Mouse (Mus musculus) heart, adult 9 months (tissue): Measurements from ENCODE around the gene Rtn4.

Experiments used
- DNase-seq, 2 experiments: peaks; one replicate each; pipeline ENCODE4 v3.0.0; 2022; ENCODE audit warnings: low spot score in 2 of 2

Rtn4 gene

GRCm38 (mm10) chr11:29762768-29763167, 70.0 kb downstream of the Rtn4 start:
- DNase-seq: no peak

DNA sequence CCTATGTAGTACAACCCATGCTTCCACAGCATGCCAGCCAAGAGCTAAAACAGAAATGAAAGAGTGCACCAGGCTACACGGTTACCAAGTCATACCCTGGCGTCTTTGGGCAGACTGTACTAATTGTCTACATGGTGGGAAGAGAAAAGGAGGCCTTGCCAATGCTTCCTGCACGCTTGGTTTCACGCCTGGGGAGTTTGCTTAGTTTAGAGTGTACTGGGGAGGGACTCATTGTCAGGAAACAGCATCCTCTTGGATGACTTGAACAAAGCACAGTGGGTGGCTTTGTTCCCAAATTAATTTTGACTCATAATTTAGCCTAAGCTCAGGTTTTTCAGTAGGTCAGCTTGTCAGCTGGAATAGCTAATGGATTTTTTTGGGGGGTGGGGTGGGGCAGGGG, 72.3 kb downstream of the Rtn4 start:
- no peak for DNase-seq

- DNase-seq: no peak
Observed at GRCm38 (mm10) chr11:29766313-29766982, 73.7 kb downstream of the Rtn4 start.

DNA sequence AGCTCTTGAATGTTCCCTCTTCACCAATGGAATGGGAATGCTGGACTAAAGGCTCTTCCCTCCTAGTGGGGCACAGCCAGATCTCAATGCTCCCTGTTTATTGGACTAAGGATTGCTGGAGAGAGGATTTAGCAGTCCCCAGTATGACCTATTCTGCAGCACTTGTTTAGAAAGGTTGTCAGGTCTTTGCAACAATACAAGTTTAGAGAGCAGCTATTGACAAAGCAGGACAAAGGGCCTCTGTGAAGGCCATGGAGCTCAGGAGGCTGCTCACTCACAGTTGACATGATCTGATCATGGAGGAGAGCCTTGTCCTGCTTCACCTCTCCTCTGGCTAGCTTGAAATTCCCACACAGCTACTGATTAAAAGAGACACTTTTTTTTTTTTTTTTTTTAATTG, 75.8 kb downstream of the Rtn4 start:
- no peak for DNase-seq

- no peak for DNase-seq
Observed at GRCm38 (mm10) chr11:29770666-29771400, 78.1 kb downstream of the Rtn4 start.

DNA sequence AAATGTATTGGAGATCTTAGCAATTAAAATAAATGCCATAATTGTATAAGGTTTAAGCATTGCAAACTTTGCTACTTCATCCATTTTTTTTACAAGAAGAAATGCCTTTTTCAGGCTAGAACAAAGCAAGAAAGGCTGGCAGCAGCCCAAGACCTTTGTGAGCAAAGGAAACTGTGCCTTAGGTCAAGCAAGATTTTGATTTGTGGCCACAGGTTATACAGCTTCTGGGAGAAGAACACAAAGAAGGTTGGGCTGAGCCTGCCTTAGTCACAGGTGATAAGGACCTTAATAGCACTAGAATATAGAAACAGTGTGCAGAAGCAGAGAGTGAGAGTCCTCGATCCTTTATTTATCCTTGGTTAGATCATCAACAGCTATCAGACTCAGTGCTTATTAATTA, 79.5 kb downstream of the Rtn4 start:
- no peak for DNase-seq

GRCm38 (mm10) chr11:29774296-29774695, 81.5 kb downstream of the Rtn4 start:
- no peak for DNase-seq

DNA sequence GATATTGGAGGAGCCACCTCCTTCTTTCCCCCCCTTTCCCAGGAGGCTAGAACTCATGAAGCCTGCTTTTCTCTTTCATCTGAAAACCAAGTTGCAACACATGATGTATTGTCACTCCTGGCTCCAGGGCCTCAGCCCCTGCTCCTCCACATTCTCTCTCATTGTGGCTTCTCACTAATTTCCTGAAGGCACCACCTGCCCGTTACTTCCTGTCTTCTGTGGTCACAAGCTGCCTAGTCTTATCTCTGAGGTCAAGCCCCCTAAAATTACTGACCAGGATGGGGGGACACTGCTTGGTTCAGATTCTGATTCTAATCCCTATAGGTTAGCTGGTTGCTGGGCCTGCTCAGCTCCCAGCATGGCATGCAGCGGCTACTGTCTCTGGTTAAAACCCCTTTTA, 82.0 kb downstream of the Rtn4 start:
- DNase-seq: no peak

DNA sequence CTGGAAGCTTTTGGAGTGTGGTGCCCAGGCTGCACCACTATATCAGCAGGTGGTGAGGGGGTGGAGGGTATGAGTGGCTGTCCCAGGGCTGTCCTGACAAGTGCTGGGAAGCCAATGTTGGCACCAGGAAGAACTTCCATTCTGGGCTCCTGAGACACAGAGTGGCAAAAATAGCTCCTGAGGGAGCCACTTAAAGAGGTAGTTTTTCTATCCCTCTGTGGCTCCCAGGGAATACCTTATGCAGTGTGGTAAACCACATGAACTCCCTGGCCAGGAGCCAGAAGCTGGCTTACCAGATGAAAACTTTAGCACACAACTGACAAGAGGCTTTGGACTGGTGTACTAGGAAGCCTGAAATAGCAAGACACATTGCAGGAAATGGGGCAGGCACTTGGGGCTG, 85.2 kb downstream of the Rtn4 start:
- DNase-seq: peak; percentile 79 to 81

GRCm38 (mm10) chr11:29778936-29779335, 86.2 kb downstream of the Rtn4 start:
- no peak for DNase-seq

- no peak for DNase-seq
Observed at GRCm38 (mm10) chr11:29779409-29780026, 86.8 kb downstream of the Rtn4 start.

DNA sequence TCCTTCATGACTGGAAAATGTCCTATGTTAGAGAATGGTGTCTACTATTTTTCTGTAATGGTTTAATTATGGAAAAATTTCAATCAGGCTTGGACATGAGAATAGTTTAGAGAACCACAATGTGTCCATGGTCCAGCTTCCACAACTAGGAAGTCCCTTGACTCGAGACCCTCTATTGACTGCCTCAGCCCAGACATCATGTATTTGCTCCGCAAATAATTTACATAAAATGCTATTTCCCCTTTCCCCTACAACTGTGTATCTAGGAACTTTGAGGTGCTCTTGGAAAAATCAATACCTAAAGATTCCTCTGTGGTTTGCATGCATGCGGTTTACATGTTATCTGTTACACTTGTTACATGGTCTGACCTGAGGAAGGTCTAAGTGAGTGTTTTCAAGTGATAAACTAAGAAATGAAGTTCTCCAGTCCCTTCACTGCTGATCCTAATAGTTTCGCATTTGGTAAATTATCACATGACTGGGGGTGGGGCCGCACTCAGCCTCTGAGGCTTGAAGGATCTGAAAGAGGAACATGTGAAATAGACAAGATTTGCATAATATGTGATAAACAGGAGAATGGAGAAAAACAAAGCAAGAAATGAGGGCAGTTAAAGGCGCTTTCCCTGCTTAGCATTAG, 94.0 kb downstream of the Rtn4 start:
- peak; percentile 16 to 27 for DNase-seq

DNA sequence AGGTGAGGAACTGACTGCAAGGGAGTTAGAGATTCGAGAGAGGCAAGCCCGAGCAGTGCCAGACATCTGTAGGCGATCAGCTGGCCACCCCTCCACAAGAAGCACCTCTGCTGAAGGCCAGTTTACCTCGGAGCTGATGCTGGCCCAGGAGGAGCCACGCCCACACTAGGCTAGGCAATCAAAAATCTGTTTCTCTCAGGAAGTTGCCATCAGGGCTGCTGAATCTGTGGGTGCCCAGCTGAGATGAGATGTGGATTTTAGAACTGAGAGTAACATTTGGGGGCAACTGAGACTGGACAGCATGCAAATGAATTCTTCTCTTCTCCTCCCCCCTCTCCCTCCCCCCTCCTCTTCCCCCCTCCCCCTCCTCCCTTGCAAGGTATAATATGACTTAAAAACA, 94.7 kb downstream of the Rtn4 start:
- DNase-seq: no peak

- DNase-seq: no peak
Observed at GRCm38 (mm10) chr11:29788499-29788898, 95.8 kb downstream of the Rtn4 start.

GRCm38 (mm10) chr11:29788921-29789638, 96.3 kb downstream of the Rtn4 start:
- no peak for DNase-seq

GRCm38 (mm10) chr11:29790796-29791195, 98.0 kb downstream of the Rtn4 start:
- no peak for DNase-seq
